Mouse (Mus musculus): ENCODE measurements at regions not wholly inside any gene's neighbourhood (a gene's known extent, or its start where the extent isn't known, plus 50 kb on each side); places are given as distances from the start of the nearest gene placed in this dataset.
A peak's percentile ranks its signal among the peaks of the same experiment; 100 is the strongest.

DNA sequence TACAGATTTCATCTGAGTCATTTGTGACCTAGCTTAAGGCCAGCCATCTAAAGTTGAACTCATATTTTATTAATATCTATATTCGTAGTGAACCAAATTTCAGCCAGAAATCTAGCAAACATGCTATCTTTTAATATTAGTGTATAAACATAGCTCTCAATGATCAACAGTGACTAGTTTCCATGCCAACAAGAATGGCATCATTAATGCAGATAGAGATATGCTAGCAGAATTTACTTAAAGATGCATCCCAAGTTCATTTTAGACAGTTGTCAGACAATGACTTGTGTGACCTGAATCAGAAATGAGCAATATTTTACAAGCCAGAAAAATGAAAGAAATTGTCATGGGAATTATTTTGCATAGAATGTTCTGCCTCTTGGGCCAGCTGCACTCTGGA, 60.5 kb upstream of the Cep85l start:
- H3K4me3 ChIP-seq (ENCODE audit: low read depth, low read length), result no peak overlapping the region

DNA sequence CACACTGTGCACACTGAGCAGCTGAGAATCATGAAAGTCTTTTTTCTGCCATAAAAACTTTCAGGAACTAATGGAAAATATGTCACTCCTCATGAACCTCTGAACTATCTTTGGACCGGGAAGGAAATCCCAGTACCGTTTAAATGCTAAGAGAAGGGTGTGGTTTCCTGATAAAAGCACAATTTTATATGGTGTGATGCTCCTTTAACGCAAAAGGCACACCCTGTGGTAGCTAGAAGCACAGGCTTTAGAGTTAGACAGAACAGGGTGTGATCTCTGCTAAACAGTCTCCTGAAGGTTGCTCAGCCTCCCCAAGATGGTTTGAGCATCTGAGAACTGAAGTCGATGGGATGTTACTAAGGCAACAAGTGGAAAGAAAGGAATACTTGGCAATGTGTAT, 58.6 kb upstream of the Cep85l start:
- ATAC-seq (ENCODE audit: insufficient read depth, low FRiP score, low TSS enrichment) (no peak), DNase-seq (ENCODE audit: low spot score) (no peak)
- H3K9me3 ChIP-seq (ENCODE audit: control insufficient read depth, low read length), result no peaks in the 10 kb centered on the region
- no peaks in the 10 kb centered on the region for H3K27me3 ChIP-seq (ENCODE audit: control insufficient read depth, insufficient read depth, low read length)
- H3K27ac ChIP-seq (ENCODE audit: low read depth, low read length), result no peak overlapping the region
- H3K4me2 ChIP-seq (ENCODE audit: low read depth), result no peak overlapping the region
- H3K36me3 ChIP-seq (ENCODE audit: control insufficient read depth, insufficient read depth, low read length), result no peaks in the 10 kb centered on the region
- WGBS, result 84% methylated on average over 4 of the region's 4 CpGs
- no peak overlapping the region for H3K9ac ChIP-seq (ENCODE audit: low read length)
- no peak overlapping the region for H3K4me3 ChIP-seq (ENCODE audit: low read depth, low read length)
- H3K4me1 ChIP-seq (ENCODE audit: control insufficient read depth, insufficient read depth, low read length), result peaks cover 7% of the 10 kb centered on the region

More for the DNA sequence above, 60.5 kb upstream of the Cep85l start:
- WGBS, result 80% methylated on average over 1 of the region's 1 CpGs
- Histone ChIP-seq H3K4me2 (ENCODE audit: low read depth) (no peak overlapping the region), H3K27ac (ENCODE audit: low read depth, low read length) (no peak overlapping the region), H3K27me3 (ENCODE audit: control insufficient read depth, insufficient read depth, low read length) (no peaks in the 10 kb centered on the region), H3K9ac (ENCODE audit: low read length) (no peak overlapping the region), H3K36me3 (ENCODE audit: control insufficient read depth, insufficient read depth, low read length) (no peaks in the 10 kb centered on the region), H3K9me3 (ENCODE audit: control insufficient read depth, low read length) (no peaks in the 10 kb centered on the region), H3K4me1 (ENCODE audit: control insufficient read depth, insufficient read depth, low read length) (peaks cover 3% of the 10 kb centered on the region)
- ATAC-seq (ENCODE audit: insufficient read depth, low FRiP score, low TSS enrichment) (no peak), DNase-seq (ENCODE audit: low spot score) (no peak)

DNA sequence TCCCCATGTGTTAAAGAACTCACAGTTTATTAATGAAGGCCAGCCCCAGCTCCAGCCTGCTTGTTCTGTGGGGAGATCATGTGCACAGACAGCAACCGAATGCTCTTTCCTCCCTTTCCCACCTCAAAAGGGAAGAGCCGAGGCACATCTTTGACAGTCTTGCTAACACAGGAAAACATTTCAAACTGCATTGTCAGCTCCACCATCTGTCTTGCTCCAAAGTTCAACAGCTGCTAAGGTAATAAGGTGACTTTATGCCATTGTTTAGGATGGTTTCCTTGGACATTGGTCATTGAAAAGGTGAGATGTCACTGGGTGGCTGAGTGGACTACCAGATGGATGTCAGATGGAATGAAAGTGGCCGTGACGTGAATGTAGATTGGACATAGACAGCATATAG, 58.0 kb upstream of the Cep85l start:
- no peak overlapping the region for H3K4me2 ChIP-seq (ENCODE audit: low read depth)
- no peak for DNase-seq (ENCODE audit: low spot score)
- no peaks in the 10 kb centered on the region for H3K36me3 ChIP-seq (ENCODE audit: control insufficient read depth, insufficient read depth, low read length)
- H3K9me3 ChIP-seq (ENCODE audit: control insufficient read depth, low read length), result no peaks in the 10 kb centered on the region
- H3K9ac ChIP-seq (ENCODE audit: low read length), result no peak overlapping the region
- 81% methylated on average over 4 of the region's 4 CpGs for WGBS
- no peak for ATAC-seq (ENCODE audit: insufficient read depth, low FRiP score, low TSS enrichment)
- H3K4me3 ChIP-seq (ENCODE audit: low read depth, low read length), result no peak overlapping the region
- H3K27ac ChIP-seq (ENCODE audit: low read depth, low read length), result no peak overlapping the region
- H3K4me1 ChIP-seq (ENCODE audit: control insufficient read depth, insufficient read depth, low read length), result peaks cover 7% of the 10 kb centered on the region
- H3K27me3 ChIP-seq (ENCODE audit: control insufficient read depth, insufficient read depth, low read length), result no peaks in the 10 kb centered on the region

DNA sequence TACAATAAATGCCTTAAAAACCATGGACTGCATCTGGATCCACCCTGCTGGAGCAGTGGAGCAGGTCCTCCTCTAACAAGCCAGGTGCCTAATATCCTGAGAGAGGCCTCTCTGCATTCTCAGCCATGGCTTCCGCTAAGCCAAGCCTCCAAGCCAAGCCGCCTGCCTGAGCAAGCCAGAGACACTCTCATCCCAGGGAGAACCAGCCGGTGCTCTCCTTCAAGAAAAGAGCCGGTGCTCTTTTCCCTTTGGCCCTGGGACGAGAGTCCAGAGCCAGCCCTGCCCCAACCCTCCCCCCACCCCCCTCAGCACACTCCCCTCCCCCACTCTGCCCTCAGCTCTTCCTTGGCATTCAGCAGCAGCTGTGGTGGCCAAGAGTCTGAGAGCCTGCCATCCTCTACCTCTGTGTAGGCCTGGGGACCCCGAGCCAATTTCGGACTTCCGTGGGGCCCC, 56.3 kb upstream of the Cep85l start:
- no peak overlapping the region for H3K4me3 ChIP-seq (ENCODE audit: low read depth, low read length)
- H3K4me1 ChIP-seq (ENCODE audit: control insufficient read depth, insufficient read depth, low read length), result peaks cover 7% of the 10 kb centered on the region
- 76% methylated on average over 8 of the region's 8 CpGs for WGBS
- no peak overlapping the region for H3K27ac ChIP-seq (ENCODE audit: low read depth, low read length)
- no peak overlapping the region for H3K9ac ChIP-seq (ENCODE audit: low read length)
- no peaks in the 10 kb centered on the region for H3K9me3 ChIP-seq (ENCODE audit: control insufficient read depth, low read length)
- H3K27me3 ChIP-seq (ENCODE audit: control insufficient read depth, insufficient read depth, low read length), result no peaks in the 10 kb centered on the region
- no peak overlapping the region for H3K4me2 ChIP-seq (ENCODE audit: low read depth)
- DNase-seq (ENCODE audit: low spot score) (no peak), ATAC-seq (ENCODE audit: insufficient read depth, low FRiP score, low TSS enrichment) (0 out of 2 replicates have a peak, but pooled peaks have one; percentile 24)
- H3K36me3 ChIP-seq (ENCODE audit: control insufficient read depth, insufficient read depth, low read length), result no peaks in the 10 kb centered on the region

DNA sequence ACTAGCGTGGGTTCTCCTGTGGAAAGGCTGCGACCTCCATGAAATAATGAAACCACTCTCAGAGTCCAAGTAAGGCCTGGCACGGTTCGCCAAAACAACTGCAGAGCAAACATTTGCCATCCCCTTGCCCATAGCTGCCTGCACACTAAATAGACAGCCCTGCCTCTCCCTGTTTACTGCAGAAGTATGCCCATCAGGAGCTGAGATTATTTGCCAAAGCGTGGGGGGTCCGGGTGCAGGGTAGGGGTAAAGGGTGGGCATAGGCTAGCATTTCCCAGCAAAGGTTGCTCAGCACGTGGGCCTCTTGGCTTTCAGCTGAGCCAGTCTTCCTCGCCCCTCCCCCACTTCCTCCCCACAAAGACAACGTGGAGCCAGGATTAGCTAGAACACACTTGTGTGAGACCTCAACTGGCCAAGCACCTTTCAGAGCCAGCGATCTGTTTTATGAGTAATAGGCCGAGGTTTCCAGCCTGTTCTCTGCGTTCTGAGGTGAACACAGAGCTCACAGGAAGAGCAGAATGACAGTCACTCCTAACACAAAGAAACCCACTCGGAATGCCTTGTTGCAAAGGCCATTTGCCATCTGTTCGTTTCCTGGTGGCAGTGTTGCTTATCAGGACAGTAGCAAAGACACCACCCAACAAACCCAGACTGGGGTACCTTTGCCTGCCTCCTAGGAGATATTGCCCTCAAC, 55.6 kb upstream of the Cep85l start:
- Histone ChIP-seq H3K4me2 (ENCODE audit: low read depth) (no peak overlapping the region), H3K27me3 (ENCODE audit: control insufficient read depth, insufficient read depth, low read length) (no peaks in the 10 kb centered on the region), H3K4me3 (ENCODE audit: low read depth, low read length) (no peak overlapping the region), H3K27ac (ENCODE audit: low read depth, low read length) (no peak overlapping the region), H3K4me1 (ENCODE audit: control insufficient read depth, insufficient read depth, low read length) (peaks cover 7% of the 10 kb centered on the region), H3K9ac (ENCODE audit: low read length) (no peak overlapping the region), H3K9me3 (ENCODE audit: control insufficient read depth, low read length) (no peaks in the 10 kb centered on the region), H3K36me3 (ENCODE audit: control insufficient read depth, insufficient read depth, low read length) (no peaks in the 10 kb centered on the region)
- WGBS, result 61% methylated on average over 14 of the region's 14 CpGs
- DNase-seq (ENCODE audit: low spot score) (peak; percentile 44), ATAC-seq (ENCODE audit: insufficient read depth, low FRiP score, low TSS enrichment) (0 out of 2 replicates have a peak, but pooled peaks have one; percentile 51)

DNA sequence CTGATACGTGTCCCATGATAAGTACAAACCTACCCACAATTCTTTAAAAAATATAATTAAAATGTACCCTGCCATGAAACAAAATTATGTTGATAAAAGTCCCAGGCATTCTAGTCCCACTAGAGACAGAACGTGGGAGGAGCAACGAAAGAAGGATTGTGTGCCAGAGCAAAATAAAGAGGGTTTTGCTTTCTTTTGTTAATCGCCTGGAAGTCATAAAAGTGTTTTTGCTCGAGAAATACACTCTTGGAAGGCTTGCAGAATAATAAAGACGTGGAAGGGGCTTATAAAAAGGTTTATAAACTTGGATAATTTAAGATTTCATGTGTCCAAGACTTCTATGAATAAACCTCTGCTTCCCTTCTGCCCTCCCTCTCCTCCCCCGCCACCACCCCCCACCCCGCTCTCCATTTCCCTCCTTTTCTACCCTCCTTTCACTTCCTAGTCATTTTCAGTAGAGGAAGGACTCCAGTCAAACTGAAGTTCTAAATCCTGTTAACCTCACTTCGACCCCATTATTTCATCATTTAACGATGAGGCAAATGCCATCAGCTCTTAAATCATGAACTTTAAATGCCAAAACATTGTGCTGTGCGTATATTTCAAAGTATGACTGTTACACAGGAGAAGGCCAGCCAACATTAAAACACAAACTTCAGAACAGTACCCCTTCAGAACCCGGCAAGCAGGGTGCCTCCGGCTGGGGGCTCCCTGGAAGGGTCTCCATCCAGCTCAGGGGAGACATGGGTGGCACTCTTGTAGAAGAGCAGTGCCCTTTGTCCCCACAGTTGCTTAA, 54.8 kb upstream of the Cep85l start:
- H3K4me2 ChIP-seq (ENCODE audit: low read depth), result no peak overlapping the region
- H3K4me3 ChIP-seq (ENCODE audit: low read depth, low read length), result no peak overlapping the region
- no peak overlapping the region for H3K9ac ChIP-seq (ENCODE audit: low read length)
- DNase-seq (ENCODE audit: low spot score) (no peak), ATAC-seq (ENCODE audit: insufficient read depth, low FRiP score, low TSS enrichment) (no peak)
- no peaks in the 10 kb centered on the region for H3K36me3 ChIP-seq (ENCODE audit: control insufficient read depth, insufficient read depth, low read length)
- no peaks in the 10 kb centered on the region for H3K27me3 ChIP-seq (ENCODE audit: control insufficient read depth, insufficient read depth, low read length)
- 70% methylated on average over 13 of the region's 13 CpGs for WGBS
- no peaks in the 10 kb centered on the region for H3K9me3 ChIP-seq (ENCODE audit: control insufficient read depth, low read length)
- H3K4me1 ChIP-seq (ENCODE audit: control insufficient read depth, insufficient read depth, low read length), result peaks cover 7% of the 10 kb centered on the region
- H3K27ac ChIP-seq (ENCODE audit: low read depth, low read length), result no peak overlapping the region

DNA sequence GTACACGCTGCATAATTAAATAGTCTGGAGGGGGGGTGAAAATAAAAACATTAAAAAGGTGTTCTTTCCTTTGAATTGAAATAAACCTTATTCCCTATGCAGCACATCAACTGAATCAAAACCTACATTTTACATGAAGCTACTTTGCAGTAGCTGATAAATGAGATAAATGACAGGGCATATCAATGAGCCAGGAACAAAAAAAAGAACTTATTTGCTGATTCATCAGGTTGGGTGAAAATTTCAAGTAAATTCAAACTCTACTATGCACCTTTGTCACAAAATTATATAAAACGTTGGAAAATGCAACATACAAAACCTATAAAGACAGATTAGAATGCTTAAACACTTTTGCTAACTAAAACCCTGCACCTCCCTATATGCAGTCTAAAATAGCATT, 53.0 kb upstream of the Cep85l start:
- no peak for ATAC-seq (ENCODE audit: insufficient read depth, low FRiP score, low TSS enrichment)
- no peak for DNase-seq (ENCODE audit: low spot score)
- no peak overlapping the region for H3K27ac ChIP-seq (ENCODE audit: low read depth, low read length)
- WGBS, result 87% methylated on average over 2 of the region's 2 CpGs
- H3K9me3 ChIP-seq (ENCODE audit: control insufficient read depth, low read length), result no peaks in the 10 kb centered on the region
- H3K27me3 ChIP-seq (ENCODE audit: control insufficient read depth, insufficient read depth, low read length), result no peaks in the 10 kb centered on the region
- H3K4me1 ChIP-seq (ENCODE audit: control insufficient read depth, insufficient read depth, low read length), result peaks cover 7% of the 10 kb centered on the region
- no peak overlapping the region for H3K4me3 ChIP-seq (ENCODE audit: low read depth, low read length)
- no peak overlapping the region for H3K4me2 ChIP-seq (ENCODE audit: low read depth)
- H3K36me3 ChIP-seq (ENCODE audit: control insufficient read depth, insufficient read depth, low read length), result no peaks in the 10 kb centered on the region
- no peak overlapping the region for H3K9ac ChIP-seq (ENCODE audit: low read length)

DNA sequence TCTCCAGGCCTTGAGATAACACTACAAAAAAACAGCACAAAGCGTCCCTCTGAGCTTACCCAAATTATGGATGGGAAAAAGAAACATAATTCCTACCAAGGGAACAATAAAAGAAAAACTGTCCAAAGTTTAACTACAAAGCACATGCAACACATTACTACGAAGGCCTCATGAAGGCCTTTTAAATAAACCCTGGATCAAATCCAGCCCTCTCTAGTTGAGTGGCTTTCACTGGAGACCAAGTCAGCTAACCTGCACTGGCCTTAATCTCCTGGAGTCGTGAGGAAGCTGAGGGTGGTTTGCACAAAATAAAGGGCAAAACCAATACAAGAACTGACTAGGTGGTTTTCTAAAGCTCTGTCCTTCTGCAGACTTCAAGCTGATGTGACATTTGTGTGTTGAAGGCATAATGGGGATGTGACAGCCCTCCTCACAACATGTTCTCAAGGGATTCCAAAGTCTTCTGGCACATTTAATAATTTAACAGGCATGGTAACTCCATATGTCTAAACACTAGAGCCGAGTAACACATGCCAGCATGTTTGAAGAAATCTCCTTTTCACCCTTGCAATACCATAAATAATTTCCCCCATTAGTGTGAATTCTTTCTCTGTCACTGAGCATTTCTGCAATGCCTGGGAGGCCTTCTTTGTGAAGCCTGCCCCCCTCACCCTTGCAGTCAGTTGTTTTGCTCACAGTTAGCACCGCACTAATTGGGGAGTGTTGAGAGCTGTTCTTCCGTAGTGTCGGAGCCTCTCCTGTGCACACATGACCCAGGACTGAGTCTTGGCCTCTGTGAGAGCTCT, 50.0 kb upstream of the Cep85l start:
- WGBS, result 55% methylated on average over 7 of the region's 7 CpGs
- Histone ChIP-seq H3K4me1 (ENCODE audit: control insufficient read depth, insufficient read depth, low read length) (no peaks in the 10 kb centered on the region), H3K27me3 (ENCODE audit: control insufficient read depth, insufficient read depth, low read length) (no peaks in the 10 kb centered on the region), H3K9me3 (ENCODE audit: control insufficient read depth, low read length) (no peaks in the 10 kb centered on the region), H3K27ac (ENCODE audit: low read depth, low read length) (no peak overlapping the region), H3K36me3 (ENCODE audit: control insufficient read depth, insufficient read depth, low read length) (no peaks in the 10 kb centered on the region), H3K9ac (ENCODE audit: low read length) (no peak overlapping the region), H3K4me3 (ENCODE audit: low read depth, low read length) (no peak overlapping the region), H3K4me2 (ENCODE audit: low read depth) (no peak overlapping the region)
- no peak for ATAC-seq (ENCODE audit: insufficient read depth, low FRiP score, low TSS enrichment)
- DNase-seq (ENCODE audit: low spot score), result no peak

Data from neural tube, embryonic 11.5 days (tissue).